Mouse (Mus musculus) spleen, postnatal 4 days (tissue): ENCODE results near the gene Tmem164.

Source experiments
- DNase-seq, 2 experiments: peaks; one replicate each; pipeline ENCODE4 v3.0.0; 2022; ENCODE audit warnings: low spot score in 2 of 2

Tmem164 gene

DNA sequence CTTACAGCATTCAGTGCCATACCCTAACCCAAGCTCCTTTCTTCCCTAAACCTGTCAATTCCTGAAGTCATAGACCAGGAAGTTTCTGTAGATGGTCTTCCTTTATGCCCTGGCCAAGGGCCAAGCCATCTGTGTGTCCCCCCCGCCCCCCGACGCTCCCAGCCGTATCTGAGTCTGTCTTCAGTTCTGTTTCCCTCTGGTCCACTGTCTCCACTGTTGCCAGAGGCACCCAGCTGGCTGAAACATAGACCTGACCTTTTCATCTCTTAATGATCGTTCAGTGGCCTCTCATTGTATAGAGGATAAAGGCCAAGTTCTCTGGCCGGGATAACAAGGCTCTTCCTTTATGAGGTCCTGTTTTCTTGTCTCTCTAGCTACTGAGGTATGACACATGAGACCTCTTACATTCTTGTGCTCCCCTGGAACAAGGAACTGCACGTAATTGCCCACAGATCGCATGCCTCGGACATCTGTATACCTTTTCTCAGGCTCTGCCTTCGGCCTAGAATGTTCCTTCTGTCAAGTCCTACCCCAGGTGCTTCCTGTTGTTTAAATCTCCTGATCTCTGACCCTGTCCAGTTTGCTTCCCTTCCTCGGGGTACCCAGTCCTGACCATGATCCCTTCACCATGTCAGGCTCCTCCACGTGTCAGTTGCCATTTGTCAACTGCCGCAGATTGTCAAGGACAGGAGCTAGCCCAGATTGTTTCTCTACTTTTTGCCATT lies 147.1 kb downstream of the Tmem164 start:
- no peak for DNase-seq

DNA sequence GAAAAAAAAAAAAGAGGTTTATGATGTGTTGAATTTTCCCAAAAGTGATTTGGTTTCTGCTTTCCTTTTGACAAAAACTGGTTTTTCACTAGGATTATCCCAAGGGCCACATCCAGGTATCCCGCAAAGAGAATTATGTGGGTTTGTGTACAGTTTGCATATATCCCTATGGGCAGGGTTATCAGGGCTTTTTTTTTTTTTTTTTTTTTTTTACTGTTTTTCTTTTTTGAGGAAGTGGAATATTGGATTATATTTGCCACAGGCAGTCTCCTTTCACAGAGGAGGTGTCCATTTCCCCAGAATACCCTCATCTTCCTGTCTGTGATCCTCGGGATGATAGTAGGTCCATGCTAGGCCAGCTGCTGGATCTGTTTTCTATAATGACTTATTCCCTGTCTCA lies 148.1 kb downstream of the Tmem164 start:
- no peak for DNase-seq

DNA sequence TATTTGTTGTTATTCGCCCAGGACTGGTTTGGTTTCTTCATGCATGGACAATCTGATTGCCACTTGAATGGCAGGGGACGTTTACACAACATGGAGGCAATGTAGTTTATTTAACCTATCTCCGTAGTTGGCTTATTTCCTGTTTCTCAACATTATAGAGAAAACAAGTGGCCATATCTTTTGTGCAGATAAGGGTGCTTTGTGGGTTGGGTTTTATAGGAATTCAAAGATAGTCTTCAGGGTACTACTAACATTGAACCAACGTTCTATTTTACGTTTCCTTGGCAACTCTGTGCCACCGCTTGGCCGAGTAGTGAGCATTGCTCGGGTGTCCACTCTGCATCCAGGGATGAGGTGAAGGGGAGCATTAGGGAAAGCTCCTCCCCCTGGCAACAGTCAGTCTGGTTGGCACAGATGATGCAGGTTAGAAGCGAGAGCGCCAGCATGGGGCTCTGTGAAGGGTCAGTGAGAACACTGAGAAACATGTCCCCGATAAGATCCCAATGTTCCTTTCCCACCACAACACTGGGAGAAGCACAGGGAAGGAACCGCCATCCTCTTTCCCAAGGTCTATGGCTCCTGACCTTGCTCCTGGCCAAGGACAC lies 148.8 kb downstream of the Tmem164 start:
- DNase-seq: no peak

DNA sequence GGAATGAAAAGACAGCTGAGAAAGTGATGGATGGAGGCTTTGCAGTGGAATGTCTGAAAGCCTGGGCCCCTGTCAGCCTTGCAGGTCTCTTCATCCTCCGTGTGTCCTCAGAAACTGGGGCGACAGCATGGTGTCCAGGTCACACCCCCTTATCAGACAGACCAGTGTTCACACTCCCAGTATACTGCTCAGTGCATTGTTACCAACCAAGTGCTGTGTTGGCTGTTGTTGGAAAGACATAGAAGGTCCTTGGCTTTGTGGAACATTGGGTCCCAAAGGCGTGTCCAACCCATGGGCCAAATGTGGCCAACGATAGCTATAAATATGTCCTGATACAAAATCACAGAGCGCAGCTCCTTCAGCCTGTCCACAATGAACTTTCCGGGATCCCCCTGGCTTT lies 149.4 kb downstream of the Tmem164 start:
- no peak for DNase-seq

DNA sequence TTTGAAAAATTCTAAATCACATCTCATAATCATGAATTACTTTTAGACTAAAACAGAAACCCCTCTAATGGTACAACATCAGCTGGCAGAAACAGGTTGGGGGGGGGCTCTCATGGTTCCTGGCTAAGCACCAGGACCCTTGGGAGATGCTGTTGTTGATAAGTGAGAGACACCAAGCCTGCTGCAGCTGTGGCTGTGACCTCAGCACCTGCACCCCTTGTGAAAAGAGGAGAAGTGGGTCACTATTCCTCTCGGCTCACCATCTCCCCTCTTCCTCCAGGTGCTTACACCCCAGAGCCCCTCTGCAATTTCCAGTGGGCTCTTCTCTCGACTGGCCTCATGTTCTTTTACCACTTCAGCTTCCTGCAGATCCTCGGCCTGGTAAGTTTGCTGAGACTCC lies 151.0 kb downstream of the Tmem164 start:
- no peak for DNase-seq

DNA sequence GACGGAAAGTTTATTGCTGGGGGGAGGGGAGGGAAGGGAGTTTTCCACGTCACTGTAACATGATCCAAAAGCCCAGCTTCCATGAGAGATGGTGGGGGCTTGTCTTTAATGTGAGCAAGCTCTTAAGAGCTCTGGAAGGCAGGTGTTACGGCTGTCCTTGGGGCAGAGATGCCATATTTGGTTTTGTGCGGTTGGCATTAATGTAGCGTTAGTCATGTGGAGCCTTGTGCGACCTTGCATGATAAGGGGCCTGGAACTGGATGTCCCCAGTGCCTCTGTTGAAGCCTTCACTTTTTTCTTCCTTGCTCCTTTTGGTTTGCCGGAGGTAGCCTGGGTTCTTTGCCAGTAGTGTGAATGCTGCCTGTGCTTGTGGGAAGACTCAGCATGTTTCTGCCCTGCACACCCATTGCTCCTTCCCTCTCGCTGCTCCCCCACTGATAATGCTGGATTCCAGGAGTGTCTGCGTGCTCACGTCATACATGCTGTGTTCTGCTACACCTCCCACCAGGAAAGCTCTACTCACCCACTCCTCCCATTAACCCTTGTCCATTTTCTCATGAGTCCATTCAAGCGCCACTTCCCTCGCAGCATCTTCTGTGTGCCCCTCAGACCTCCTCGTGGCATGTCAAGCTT lies 152.1 kb downstream of the Tmem164 start:
- no peak for DNase-seq

DNA sequence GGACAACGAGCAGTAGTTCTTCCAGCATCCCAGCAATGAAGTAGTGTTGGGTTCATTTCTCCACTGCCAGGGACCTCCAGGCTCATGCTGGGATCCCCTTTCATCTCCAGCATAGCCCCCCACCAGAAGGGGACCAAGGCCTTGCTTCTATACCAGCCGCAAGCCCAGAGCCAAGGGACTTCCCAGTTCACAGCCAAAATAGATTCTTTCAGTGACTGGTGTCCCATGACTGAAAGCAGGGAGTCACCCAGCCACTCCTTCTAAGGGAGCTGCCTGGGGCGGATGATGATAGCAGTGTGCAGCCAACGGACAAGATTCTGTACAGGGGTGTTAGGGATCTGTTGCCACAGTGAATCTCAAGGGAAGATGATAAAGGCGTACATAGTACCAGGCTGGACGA lies 153.6 kb downstream of the Tmem164 start:
- no peak for DNase-seq

DNA sequence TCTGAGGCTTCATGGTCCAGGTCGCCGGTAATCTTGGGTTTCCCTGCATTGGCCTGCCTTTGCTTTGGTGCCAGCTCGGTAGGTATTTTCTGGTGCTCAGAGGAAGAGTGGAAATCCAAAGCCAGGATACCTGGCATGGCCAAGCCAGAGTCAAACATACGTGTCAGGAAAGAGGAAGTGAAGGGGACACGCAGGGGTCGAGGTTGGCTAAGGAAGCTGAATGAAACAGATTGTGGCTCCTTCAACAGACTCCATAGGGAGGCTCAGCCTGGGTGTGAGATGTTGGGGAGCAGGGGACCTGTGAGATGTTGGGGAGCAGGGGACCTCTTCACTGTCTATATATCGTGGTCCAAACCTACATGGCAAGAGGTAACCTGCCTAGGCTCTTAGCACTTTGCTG lies 155.2 kb downstream of the Tmem164 start:
- DNase-seq: peak in 1 of 2 experiments; percentile 55

DNA sequence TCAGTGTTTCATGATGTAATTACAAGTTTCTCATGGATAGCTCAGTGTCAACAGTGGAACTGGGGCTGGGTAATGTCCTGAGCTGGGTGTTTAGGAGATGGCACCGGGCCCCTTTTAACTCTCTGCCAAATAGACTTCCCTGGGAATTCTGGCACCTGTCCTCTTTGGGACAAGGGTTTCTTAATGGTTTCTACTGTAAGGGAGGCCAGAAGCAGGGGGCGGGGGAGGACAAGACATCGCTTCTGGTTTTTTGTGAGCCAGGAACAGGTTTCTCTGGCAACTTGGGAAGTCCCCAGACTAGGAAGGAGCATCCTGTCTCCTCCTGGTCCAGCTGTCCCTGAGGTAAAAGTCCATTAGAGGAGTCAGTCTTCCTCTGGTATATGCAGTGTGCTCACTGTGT lies 156.1 kb downstream of the Tmem164 start:
- DNase-seq: no peak

DNA sequence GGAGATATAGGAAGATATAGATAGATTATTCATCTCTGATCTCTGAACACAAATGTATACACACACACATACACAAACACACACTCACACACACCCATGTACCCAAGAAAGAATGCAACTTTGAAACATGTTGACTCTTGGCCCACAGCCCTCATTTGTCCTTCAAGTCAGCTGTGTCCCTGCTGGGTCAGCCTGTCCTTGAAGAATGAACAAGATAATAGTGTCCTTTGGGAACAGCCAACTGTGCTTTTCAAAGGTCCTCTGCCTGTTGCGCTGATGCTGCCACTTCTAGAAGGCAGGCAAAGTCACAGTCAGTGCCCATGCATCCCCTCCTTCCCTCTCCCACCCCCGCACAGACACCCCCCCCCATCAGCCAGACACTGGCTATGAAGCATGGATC lies 157.6 kb downstream of the Tmem164 start:
- no peak for DNase-seq

DNA sequence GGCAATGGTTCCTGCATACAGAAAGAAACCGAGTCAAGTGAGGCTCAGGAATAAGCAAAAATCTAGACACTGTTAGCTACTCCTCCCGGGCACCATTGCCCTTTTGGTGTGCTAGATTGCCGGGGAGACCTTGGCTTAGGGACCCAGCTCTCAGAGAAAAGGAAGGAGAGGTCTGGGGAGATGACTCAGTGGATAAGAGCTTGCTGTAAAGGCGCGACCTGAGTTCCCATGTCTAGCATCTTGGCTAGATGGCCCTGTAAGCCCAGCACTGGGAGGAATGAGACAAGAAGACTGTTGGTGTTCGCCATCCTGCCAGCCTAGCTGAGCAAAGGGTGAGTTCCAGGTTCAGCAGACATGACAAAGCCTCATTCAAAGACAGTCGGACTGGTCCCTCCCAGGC lies 158.2 kb downstream of the Tmem164 start:
- DNase-seq: no peak

DNA sequence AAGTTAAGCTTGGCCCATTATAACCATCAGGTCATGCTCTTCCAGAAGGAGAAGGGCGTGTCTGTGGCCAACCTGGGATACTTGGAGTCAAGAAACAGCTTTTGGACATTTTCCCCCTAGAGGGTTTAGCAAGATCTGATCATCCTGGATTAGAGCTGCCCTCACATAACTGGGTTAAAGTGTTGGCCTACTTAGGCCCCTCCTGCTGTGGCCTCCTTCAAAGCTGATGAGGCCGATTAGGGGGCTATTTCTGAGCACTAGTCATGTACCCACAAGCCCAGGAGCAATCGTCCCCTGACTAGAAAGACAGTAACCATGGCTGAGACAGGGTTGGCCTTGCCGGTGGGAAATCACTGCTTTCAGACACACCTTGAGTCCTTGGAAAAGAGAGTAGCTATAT lies 160.7 kb downstream of the Tmem164 start:
- DNase-seq: peak in 1 of 2 experiments; percentile 29

DNA sequence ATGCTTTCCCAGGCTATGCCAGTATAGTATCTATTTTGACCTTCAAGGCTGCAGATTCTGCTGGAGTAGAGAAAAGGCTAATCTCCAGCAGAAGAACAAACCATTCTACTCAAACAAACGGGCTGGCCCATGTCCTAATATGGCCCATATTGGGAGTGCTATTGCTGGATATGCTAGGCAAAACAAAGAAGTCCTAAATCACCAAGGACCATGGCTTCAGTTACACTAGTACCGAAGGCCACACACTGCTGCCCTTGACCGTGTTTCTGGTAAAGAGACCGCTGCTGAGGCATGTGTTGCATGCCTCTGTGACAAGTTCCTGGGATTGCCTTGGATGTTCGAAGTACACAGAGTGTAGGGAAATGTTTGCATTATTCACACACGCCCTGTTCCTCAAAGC lies 165.1 kb downstream of the Tmem164 start:
- DNase-seq: no peak

DNA sequence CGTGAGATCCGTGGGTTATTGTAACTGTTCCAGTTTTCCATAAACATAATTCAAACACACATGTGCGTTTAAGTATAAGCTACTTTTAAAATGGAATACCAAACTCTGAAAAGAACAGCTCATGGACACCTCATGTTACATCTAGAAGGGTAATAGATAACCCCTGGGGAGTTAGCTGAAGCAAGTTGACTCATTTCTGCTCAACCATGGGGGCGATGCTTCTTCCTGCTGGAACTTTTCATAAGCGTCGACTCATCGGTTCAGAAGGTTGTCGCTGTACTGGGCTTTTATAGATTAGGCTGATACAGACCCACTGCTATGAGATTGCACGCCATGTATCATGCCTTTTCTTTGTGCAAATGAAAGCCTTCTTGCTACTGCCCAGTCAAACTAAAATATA lies 166.8 kb downstream of the Tmem164 start:
- no peak for DNase-seq

DNA sequence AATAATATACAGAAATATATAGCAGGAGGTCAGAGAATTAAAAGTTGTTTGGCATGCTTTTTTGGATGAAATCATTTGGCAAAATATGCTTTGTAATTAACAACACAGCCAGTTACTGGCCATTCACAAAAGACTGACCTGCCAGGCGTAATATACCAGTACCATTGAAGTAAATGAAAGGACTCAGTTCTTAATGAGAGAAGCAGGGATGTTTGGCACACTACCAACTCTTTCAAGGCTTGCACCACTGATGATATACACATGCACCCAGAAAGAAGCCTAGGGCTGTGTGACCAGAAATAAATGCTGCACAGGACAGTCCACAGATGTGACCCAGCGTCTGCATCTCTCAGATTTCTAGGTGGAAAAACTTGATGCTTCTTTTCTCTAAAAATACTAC lies 188.6 kb downstream of the Tmem164 start:
- DNase-seq: no peak

DNA sequence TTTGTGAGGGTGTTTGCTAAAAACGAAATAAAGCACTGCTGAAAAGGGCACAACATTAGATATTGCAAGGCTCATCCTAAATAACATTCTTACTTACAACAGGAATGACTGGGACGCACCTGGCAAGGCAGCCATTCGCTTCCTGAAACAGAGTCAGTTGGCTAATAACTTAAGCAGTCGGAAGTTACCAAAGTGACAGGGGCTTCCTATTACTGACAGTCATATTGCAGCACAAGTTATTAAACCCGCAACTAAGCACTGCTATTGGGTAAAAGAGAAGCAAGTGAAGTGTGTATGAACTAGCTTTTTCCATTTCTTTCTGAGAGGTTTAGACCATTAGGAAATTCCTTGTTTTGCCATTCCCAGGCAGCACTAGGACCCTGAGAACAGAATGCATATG lies 201.0 kb downstream of the Tmem164 start:
- DNase-seq: no peak

DNA sequence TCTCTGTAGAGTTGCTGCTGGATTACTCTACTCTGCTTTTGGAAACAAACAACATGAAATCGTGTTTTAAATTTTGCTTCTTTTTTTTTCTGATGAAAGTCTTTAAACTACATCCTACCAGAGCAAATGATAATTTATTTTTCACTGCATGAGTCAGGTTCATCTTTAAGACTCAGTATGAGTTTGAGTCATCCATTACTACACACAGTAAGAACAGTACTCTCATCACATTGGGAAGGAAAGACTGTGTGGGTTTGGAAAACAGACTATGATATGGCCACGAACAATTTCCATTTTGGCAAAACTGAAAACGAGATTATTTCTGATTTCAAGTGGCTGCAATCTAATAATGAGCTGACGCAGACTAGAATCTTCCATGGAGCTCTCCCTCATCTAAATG lies 202.4 kb downstream of the Tmem164 start:
- DNase-seq: no peak

DNA sequence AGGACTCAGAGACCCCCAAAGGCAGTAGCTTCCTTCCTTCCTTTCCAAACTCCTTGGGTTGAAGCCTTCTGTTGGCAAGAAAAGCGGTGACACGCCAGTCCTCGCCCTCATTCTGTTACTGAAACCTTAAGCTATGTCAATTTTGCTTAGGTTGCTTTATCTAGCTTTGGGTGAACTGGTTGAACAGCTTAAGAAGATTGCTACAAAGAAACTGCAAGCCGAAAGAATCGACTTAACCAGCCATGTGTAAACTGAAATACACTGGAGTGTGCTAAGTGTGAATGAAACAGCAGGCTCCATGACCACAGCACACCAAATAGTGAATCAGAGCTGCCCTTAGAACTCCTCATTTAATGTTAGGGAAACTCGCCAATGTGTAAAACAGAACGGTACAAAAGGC lies 204.8 kb downstream of the Tmem164 start:
- DNase-seq: no peak
